In genomic region chr1:165110659-165111058, GRCm38 (mm10) we compare ENCODE assay signal across 18 mouse cellular contexts. TPM values are rescaled to one million over a fixed set of nuclear protein-coding genes. Genes with fewer than 3 reads are reported as not detected.
DNase-seq lines count a peak whose midpoint lies in the region; ATAC-seq lines count a peak whose summit lies in the region.
"Had no signal": no experiment of that assay in that cellular context is flagged by ENCODE, and none has a peak within 500 bp of the region (broad histone marks: within the 10 kb centered on the region; RNA-seq: fewer than 3 reads in every experiment).

No protein-coding gene starts in this region.

- intact Hi-C loops in left cerebral cortex, postnatal 4 days (cut with DNase I) = loop anchor here (10.0 kb wide), 1 partner anchor 206 kb away; no protein-coding TSS in a partner anchor
- intact Hi-C loops in left cerebral cortex, postnatal 25 days (cut with DNase I) = loop anchor here (10.0 kb wide), 2 partner anchors 326 to 426 kb away; no protein-coding TSS in a partner anchor
- intact Hi-C loops in gastrocnemius, postnatal 36 days (cut with DNase I) = no loop called here

- H3K27me3 ChIP-seq in heart, embryonic 10.5 days (ENCODE audit: insufficient read depth, poor library complexity, severe bottlenecking) = no peaks in the 10 kb centered on the region
- H3K27me3 ChIP-seq: limb, embryonic 12.5 days had no signal

- DNase-seq in left cerebral cortex, postnatal 4 days = peak; percentile 52
- no peak for DNase-seq in left cerebral cortex, postnatal 25 days (ENCODE audit: low spot score in 2 of 2)
- DNase-seq in T-cell, adult 2 months (ENCODE audit: low spot score) = peak; percentile 31
- DNase-seq in heart, embryonic 10.5 days (ENCODE audit: low spot score) = peak; percentile 92
- DNase-seq in gastrocnemius, postnatal 25 days = no peak
- DNase-seq in gastrocnemius, postnatal 36 days = no peak
- DNase-seq: adrenal gland, postnatal 10 days; kidney, adult 18-20 months; liver, postnatal 0 days; right cerebral cortex, postnatal 4 days; thymus, postnatal 25 days had no signal

- H3K4me3 ChIP-seq in heart, embryonic 10.5 days = no peak overlapping the region
- H3K4me3 ChIP-seq: embryonic facial prominence, embryonic 10.5 days; limb, embryonic 12.5 days had no signal

- no peaks in the 10 kb centered on the region for H3K36me3 ChIP-seq in heart, embryonic 10.5 days
- H3K36me3 ChIP-seq: embryonic facial prominence, embryonic 10.5 days; limb, embryonic 12.5 days had no signal

- H3K9me3 ChIP-seq in heart, embryonic 10.5 days = no peaks in the 10 kb centered on the region
- H3K9me3 ChIP-seq: embryonic facial prominence, embryonic 10.5 days; limb, embryonic 12.5 days had no signal

- H3K27ac ChIP-seq in heart, embryonic 10.5 days = peak overlapping the region; percentile 83
- H3K27ac ChIP-seq: embryonic facial prominence, embryonic 10.5 days; limb, embryonic 12.5 days; macrophage had no signal

- H3K4me1 ChIP-seq in heart, embryonic 10.5 days = peaks cover 70% of the 10 kb centered on the region

- WGBS in heart, embryonic 10.5 days = 8% methylated on average over 2 of the region's 2 CpGs

- ATAC-seq in megakaryocyte progenitor cell, adult 5-6 weeks (replicated peaks; ENCODE audit: poor library complexity) = peak; percentile 4; the same call in 1 of the 2 replicates
- ATAC-seq: liver, postnatal 0 days had no signal

RNA-seq across cellular contexts. Expression of gene Tbx19, which starts 49.9 kb away (rescaled TPM):
- not detected for total RNA-seq in left cerebral cortex, postnatal 4 days (2021)
- not detected for total RNA-seq in left cerebral cortex, postnatal 25 days (2021)
- not detected in 2 replicates for polyA plus RNA-seq in heart, embryonic 10.5 days (2016; fragmentation: Nextera tagmentation; extraction: Ambion mirVana)
- total RNA-seq in megakaryocyte progenitor cell, adult 5-6 weeks (2015) = not detected in 2 replicates
- total RNA-seq in megakaryocyte progenitor cell, adult 5-6 weeks (2017) = 0.12 TPM in 1 of 2 replicates, not detected in the other
- total RNA-seq in gastrocnemius, postnatal 25 days (2021) = not detected
- not detected for total RNA-seq in gastrocnemius, postnatal 36 days (2021)
- total RNA-seq: adrenal gland, postnatal 10 days had no signal
- polyA plus RNA-seq: embryonic facial prominence, embryonic 10.5 days; hindbrain, embryonic 11.5 days; large intestine, adult 2 months; limb, embryonic 12.5 days; macrophage; stomach, embryonic 14.5 days had no signal

Comparison
In these comparisons a context has a peak if more than half of its experiments do, and no peak if none do; other contexts are left out.
1. DNase-seq: peak in left cerebral cortex, postnatal 4 days (single experiment), T-cell, adult 2 months (single experiment) and heart, embryonic 10.5 days (single experiment); none in left cerebral cortex, postnatal 25 days (0 of 2), gastrocnemius, postnatal 25 days (single experiment) and gastrocnemius, postnatal 36 days (0 of 2).